Mouse (Mus musculus): ENCODE results near the gene Ttll5. TPM values are rescaled to one million over a fixed set of nuclear protein-coding genes. Genes with fewer than 3 reads are reported as not detected.

Ttll5 gene
- total and polyA plus RNA-seq, 2 experiments from 2014 or later = 10.4 to 23.9 TPM

DNA sequence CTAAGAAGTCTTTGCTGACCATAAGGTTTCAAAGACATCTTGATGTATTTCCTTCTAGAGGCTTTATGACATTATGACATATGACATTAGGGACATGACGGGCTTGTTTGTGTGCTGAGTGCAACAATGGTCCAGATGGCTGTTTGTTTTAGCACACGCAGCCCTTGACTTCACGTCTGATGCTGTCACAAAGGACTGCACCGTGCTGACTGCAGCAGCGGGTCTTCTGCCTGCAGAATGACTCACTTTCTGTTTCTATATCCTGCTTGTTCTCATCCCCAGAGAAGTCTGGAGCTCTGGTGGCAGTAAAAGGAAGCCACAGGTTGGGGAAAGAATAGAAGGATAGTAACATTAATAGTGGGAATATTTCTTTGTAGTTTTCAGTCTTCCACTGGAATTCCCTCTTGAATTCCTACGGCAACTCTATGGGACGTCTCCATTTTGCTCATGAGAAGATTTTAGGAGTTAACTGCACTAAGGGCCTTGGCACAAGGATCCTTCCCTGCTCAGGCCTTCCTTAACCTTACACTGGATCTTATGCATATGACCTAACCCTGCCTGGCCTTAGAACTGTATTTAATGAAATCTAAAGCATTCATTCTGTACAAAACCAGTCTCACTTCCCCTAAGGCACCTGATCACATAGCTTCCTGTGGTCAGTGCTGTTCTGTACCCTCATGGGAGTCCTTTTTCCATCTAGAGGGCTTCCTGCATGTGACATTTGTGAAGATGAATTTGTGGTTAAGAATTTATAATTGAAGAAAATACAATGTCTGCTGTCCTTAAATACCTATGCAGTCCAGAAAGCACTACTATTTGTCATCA lies 167.8 kb downstream of the Ttll5 start:
- H3K27me3 ChIP-seq (ENCODE audit: insufficient read depth, low read length) = no peaks in the 10 kb centered on the region
- no peaks in the 10 kb centered on the region for H3K36me3 ChIP-seq (ENCODE audit: insufficient read depth, low read length)
- no peak overlapping the region for H3K9ac ChIP-seq (replicated peaks; ENCODE audit: low read length)
- H3K27ac ChIP-seq = no peak overlapping the region
- WGBS = 33% methylated on average over 7 of the region's 7 CpGs
- H3K4me2 ChIP-seq (ENCODE audit: low read depth, low read length) = no peak overlapping the region
- no peak for TF ChIP-seq CTCF (IDR thresholded peaks at IDR 0.05; ENCODE audit: low read depth)
- no peaks in the 10 kb centered on the region for H3K9me3 ChIP-seq (ENCODE audit: low read length)
- no peaks in the 10 kb centered on the region for H3K4me1 ChIP-seq (ENCODE audit: insufficient read depth, low read length)
- no peak for DNase-seq (ENCODE audit: low spot score)
- 0 out of 2 replicates have a peak, but pooled peaks have one; percentile 35 for ATAC-seq
- no peak overlapping the region for H3K4me3 ChIP-seq (ENCODE audit: low read length)

DNA sequence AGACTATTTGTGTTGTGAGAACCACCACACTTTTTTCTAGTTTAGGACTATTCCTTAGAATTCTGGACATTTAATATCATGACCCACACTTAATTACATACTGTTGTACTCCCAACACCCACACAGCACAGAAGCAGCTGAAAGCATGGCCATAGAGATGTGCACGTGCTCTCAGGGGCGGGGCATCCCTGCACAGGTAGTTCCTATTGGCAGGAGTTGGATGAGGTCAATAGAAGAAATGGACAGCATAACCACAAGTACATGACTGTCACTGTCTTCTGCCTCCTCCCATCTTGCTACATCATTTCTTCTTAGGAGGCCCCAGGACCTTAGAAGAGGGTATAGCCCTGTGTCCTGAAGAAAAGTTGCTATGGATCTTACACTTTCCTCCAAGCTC lies 168.4 kb downstream of the Ttll5 start:
- WGBS = 94% methylated on average over 2 of the region's 2 CpGs

DNA sequence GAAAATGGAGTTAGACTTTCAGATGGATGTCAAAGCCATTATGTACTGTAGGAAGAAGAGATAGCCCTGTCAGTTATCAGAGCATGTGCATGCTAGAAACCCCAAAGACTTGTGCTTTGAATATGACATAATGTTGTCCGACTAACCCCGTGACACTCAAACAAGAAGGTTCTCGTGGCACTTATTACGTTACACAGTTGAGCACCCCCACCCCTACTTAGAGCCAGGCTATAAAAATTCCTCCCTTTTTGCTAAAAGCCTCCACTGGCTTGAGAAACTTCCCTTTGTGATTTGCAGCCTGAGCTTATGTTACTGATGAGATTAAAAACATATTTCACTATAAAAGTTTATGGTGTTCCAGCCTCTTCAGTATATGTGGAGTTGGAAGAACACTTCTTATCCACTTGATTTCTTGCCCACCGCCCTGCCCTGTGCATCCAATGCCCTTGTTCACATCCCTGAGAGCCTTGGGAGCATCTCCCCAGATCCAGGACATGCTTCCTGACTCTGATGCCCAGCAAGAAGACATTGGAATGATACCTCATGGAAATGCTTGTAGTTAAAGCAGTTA lies 169.4 kb downstream of the Ttll5 start:
- no peak for DNase-seq (ENCODE audit: low spot score)
- WGBS = 82% methylated on average over 5 of the region's 5 CpGs
- Histone ChIP-seq H3K9ac (replicated peaks; ENCODE audit: low read length) (no peak overlapping the region), H3K9me3 (ENCODE audit: low read length) (no peaks in the 10 kb centered on the region), H3K4me3 (ENCODE audit: low read length) (no peak overlapping the region), H3K4me2 (ENCODE audit: low read depth, low read length) (no peak overlapping the region), H3K4me1 (ENCODE audit: insufficient read depth, low read length) (no peaks in the 10 kb centered on the region), H3K27ac (no peak overlapping the region), H3K36me3 (ENCODE audit: insufficient read depth, low read length) (no peaks in the 10 kb centered on the region), H3K27me3 (ENCODE audit: insufficient read depth, low read length) (no peaks in the 10 kb centered on the region)
- no peak for ATAC-seq
- TF ChIP-seq CTCF (IDR thresholded peaks at IDR 0.05; ENCODE audit: low read depth) = no peak

More for the DNA sequence above, 168.4 kb downstream of the Ttll5 start:
- ATAC-seq (no peak), DNase-seq (ENCODE audit: low spot score) (no peak)
- Histone ChIP-seq H3K9ac (replicated peaks; ENCODE audit: low read length) (no peak overlapping the region), H3K9me3 (ENCODE audit: low read length) (no peaks in the 10 kb centered on the region), H3K36me3 (ENCODE audit: insufficient read depth, low read length) (no peaks in the 10 kb centered on the region), H3K27ac (no peak overlapping the region), H3K4me2 (ENCODE audit: low read depth, low read length) (no peak overlapping the region), H3K4me1 (ENCODE audit: insufficient read depth, low read length) (no peaks in the 10 kb centered on the region), H3K27me3 (ENCODE audit: insufficient read depth, low read length) (no peaks in the 10 kb centered on the region), H3K4me3 (ENCODE audit: low read length) (no peak overlapping the region)
- no peak for TF ChIP-seq CTCF (IDR thresholded peaks at IDR 0.05; ENCODE audit: low read depth)

DNA sequence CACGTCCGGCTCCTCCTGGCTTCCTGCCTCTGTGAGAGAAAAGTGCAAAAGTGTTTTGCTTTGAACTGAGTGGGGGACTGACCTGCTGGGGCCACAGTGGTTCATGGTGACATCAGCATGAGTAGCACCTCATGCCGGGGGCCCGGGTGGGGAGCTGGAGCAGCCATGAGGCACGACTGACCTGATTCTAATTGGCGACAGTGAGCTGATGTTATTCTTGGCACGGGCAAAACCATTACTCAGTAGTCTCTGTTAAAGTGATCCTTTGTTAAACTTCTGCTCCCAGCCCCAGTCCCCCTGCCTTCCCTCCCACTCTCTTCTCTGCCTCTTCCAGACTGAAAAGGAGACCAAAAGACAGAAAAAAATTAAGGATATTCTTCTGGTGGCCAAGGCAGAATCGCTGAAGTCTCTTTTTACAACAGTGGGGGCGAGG lies 176.2 kb downstream of the Ttll5 start:
- peak overlapping the region; percentile 67; the same call in 1 of the 2 replicates for H3K27ac ChIP-seq

DNA sequence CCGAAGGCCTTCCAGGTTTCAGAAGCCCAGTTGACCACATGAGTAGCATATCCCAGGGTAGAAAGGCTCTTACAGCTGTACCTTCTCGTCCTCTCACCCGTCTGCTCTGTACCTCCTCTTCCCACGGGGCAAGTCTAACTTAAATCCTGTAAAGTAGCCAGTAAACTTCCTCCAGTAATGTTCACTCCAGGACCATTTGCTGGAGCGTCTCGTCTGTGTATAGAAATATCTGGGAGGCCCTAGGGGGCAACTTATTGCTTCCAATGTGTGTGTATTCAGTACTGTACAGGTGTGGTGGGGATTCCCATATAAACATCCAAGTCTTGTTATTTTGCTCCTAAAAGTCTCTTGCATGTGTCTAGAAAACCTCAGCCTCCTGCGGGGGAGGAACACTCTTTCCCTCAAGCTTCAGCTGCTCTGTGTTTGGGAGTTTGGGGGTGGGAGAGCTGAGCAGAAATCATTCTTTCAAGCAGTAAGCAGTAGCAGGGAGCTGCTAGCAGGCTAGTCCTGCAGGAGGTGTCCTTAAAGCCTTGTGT lies 176.7 kb downstream of the Ttll5 start:
- Histone ChIP-seq H3K27me3 (ENCODE audit: insufficient read depth, low read length) (no peaks in the 10 kb centered on the region), H3K4me3 (ENCODE audit: low read length) (no peak overlapping the region), H3K36me3 (ENCODE audit: insufficient read depth, low read length) (no peaks in the 10 kb centered on the region), H3K9me3 (ENCODE audit: low read length) (no peaks in the 10 kb centered on the region), H3K4me1 (ENCODE audit: insufficient read depth, low read length) (no peaks in the 10 kb centered on the region), H3K4me2 (ENCODE audit: low read depth, low read length) (no peak overlapping the region), H3K27ac (peak overlapping the region; percentile 67; the same call in 1 of the 2 replicates), H3K9ac (replicated peaks; ENCODE audit: low read length) (no peak overlapping the region)
- TF ChIP-seq CTCF (IDR thresholded peaks at IDR 0.05; ENCODE audit: low read depth) = no peak
- DNase-seq (ENCODE audit: low spot score) (no peak), ATAC-seq (no peak)
- WGBS = 60% methylated on average over 7 of the region's 7 CpGs

More for the DNA sequence above, 176.2 kb downstream of the Ttll5 start:
- peak; percentile 81; the same call in 1 of the 2 replicates for ATAC-seq
- Histone ChIP-seq H3K27me3 (ENCODE audit: insufficient read depth, low read length) (no peaks in the 10 kb centered on the region), H3K4me3 (ENCODE audit: low read length) (no peak overlapping the region), H3K9me3 (ENCODE audit: low read length) (no peaks in the 10 kb centered on the region), H3K4me1 (ENCODE audit: insufficient read depth, low read length) (no peaks in the 10 kb centered on the region), H3K4me2 (ENCODE audit: low read depth, low read length) (no peak overlapping the region), H3K36me3 (ENCODE audit: insufficient read depth, low read length) (no peaks in the 10 kb centered on the region), H3K9ac (replicated peaks; ENCODE audit: low read length) (no peak overlapping the region)
- WGBS = 30% methylated on average over 9 of the region's 9 CpGs
- peak; percentile 40 for DNase-seq (ENCODE audit: low spot score)
- no peak for TF ChIP-seq CTCF (IDR thresholded peaks at IDR 0.05; ENCODE audit: low read depth)

DNA sequence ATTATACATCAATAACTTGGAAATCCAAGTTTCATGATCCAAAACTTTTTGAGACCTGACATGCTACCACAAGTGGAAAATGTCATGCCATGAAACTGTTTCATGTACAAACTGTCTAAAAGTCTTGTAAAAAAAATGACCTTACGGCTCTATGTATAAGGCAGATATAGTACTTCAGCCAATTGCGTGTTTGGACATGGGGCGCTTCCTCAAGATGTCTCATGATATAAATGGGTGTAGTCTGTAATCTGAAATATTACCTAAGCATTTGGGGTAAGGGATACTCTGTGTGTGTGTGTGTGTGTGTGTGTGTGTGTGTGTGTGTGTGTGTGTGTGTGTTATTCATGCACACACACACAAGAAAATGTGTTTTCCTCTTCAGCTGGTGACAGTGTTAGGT lies 180.2 kb downstream of the Ttll5 start:
- H3K36me3 ChIP-seq (ENCODE audit: insufficient read depth, low read length) = no peaks in the 10 kb centered on the region
- H3K9me3 ChIP-seq (ENCODE audit: low read length) = no peaks in the 10 kb centered on the region
- H3K4me2 ChIP-seq (ENCODE audit: low read depth, low read length) = no peak overlapping the region
- H3K4me3 ChIP-seq (ENCODE audit: low read length) = no peak overlapping the region
- H3K27me3 ChIP-seq (ENCODE audit: insufficient read depth, low read length) = no peaks in the 10 kb centered on the region
- no peak overlapping the region for H3K9ac ChIP-seq (replicated peaks; ENCODE audit: low read length)
- DNase-seq (ENCODE audit: low spot score) = no peak
- no peak overlapping the region for H3K27ac ChIP-seq
- over 99% methylated on average over 3 of the region's 3 CpGs for WGBS
- ATAC-seq = no peak
- no peaks in the 10 kb centered on the region for H3K4me1 ChIP-seq (ENCODE audit: insufficient read depth, low read length)
- no peak for TF ChIP-seq CTCF (IDR thresholded peaks at IDR 0.05; ENCODE audit: low read depth)

Measured in hindbrain, postnatal 0 days (tissue).